Comparison of ENCODE assay signal across 8 mouse cellular contexts in genomic region chr5:114175596-114176171, GRCm38 (mm10). TPM values are rescaled to one million over a fixed set of nuclear protein-coding genes. Genes with fewer than 3 reads are reported as not detected.
DNase-seq lines count a peak whose midpoint lies in the region; ATAC-seq and TF ChIP-seq lines count a peak whose summit lies in the region.

No protein-coding gene starts in this region.

- H3K4me2 ChIP-seq in embryonic facial prominence, embryonic 14.5 days (ENCODE audit: low read depth, low read length), result peak overlapping the region; percentile 71
- H3K4me2 ChIP-seq in limb, embryonic 13.5 days (replicated peaks), result peak overlapping the region; percentile 80
- H3K4me2 ChIP-seq in midbrain, embryonic 15.5 days, result peak overlapping the region; percentile 63

- intact Hi-C loops in heart, adult 2 months (cut with DNase I), result loop anchor here (10.0 kb wide), 1 partner anchor 199 kb away; no protein-coding TSS in a partner anchor

- WGBS in bone marrow, adult 2 months, result under 1% methylated on average over 25 of the region's 26 CpGs
- WGBS in embryonic facial prominence, embryonic 14.5 days, result 0% methylated on average over 15 of the region's 26 CpGs
- WGBS in heart, adult 2 months, result 1% methylated on average over 26 of the region's 26 CpGs
- 1% methylated on average over 25 of the region's 26 CpGs for WGBS in kidney, adult 2 months
- 0% methylated on average over 26 of the region's 26 CpGs for WGBS in limb, embryonic 13.5 days
- under 1% methylated on average over 26 of the region's 26 CpGs for WGBS in midbrain, embryonic 15.5 days

- peak; percentile 96 for ATAC-seq in embryonic facial prominence, embryonic 14.5 days (ENCODE audit: low read depth)
- peak; percentile 96 for ATAC-seq in limb, embryonic 13.5 days (ENCODE audit: low FRiP score, low read depth)
- ATAC-seq in midbrain, embryonic 15.5 days (replicated peaks), result peak; percentile 42; the same call in 1 of the 2 replicates

- no peak overlapping the region; the same call in 1 of the 2 replicates for H3K27ac ChIP-seq in bone marrow, adult 2 months (ENCODE audit: control insufficient read depth, insufficient read depth, low read depth, low read length, poor library complexity)
- H3K27ac ChIP-seq in embryonic facial prominence, embryonic 14.5 days (replicated peaks; ENCODE audit: low read depth, low read length), result no peak overlapping the region
- H3K27ac ChIP-seq in heart, adult 2 months, result peak overlapping the region; percentile 94
- H3K27ac ChIP-seq in kidney, adult 2 months (ENCODE audit: insufficient read depth, low read depth, low read length), result peak overlapping the region; percentile 84
- no peak overlapping the region for H3K27ac ChIP-seq in limb, embryonic 13.5 days
- no peak overlapping the region for H3K27ac ChIP-seq in midbrain, embryonic 15.5 days

- TF ChIP-seq POLR2A in bone marrow, adult 2 months (IDR thresholded peaks at IDR 0.05; ENCODE audit: borderline replicate concordance, control insufficient read depth, low read depth, low read length), result no peak
- TF ChIP-seq POLR2A in heart, adult 2 months (IDR thresholded peaks at IDR 0.05; ENCODE audit: insufficient read depth, low read depth, low read length), result peak; percentile 98
- peak; percentile 55 for TF ChIP-seq POLR2A in kidney, adult 2 months (IDR thresholded peaks at IDR 0.05; ENCODE audit: low read depth, low read length)

- TF ChIP-seq CTCF in bone marrow, adult 2 months (IDR thresholded peaks at IDR 0.05; ENCODE audit: control insufficient read depth, insufficient read depth, low read length), result no peak
- peak; percentile 42 for TF ChIP-seq CTCF in heart, adult 2 months (IDR thresholded peaks at IDR 0.05)
- no peak for TF ChIP-seq CTCF in kidney, adult 2 months (conservative IDR thresholded peaks at IDR 0.05; ENCODE audit: insufficient read depth, insufficient read length, low read depth, low read length)

- DNase-seq in A20 (ENCODE audit: low read depth, low spot score), result peak; percentile 99
- DNase-seq in embryonic facial prominence, embryonic 14.5 days (ENCODE audit: low spot score), result peak; percentile 95
- peak; percentile 97 for DNase-seq in heart, adult 2 months
- peak; percentile 98 for DNase-seq in kidney, adult 2 months
- peak; percentile 69 to 90 for DNase-seq in spleen, postnatal 10 days (ENCODE audit: low spot score in 2 of 2)

- peaks cover 4% of the 10 kb centered on the region for H3K4me1 ChIP-seq in bone marrow, adult 2 months (ENCODE audit: control insufficient read depth, insufficient read depth, low read length)
- H3K4me1 ChIP-seq in embryonic facial prominence, embryonic 14.5 days (ENCODE audit: control insufficient read depth, insufficient read depth, low read length), result peaks cover 3% of the 10 kb centered on the region; the same call in 1 of the 2 replicates
- peaks cover 23% of the 10 kb centered on the region for H3K4me1 ChIP-seq in heart, adult 2 months (ENCODE audit: control insufficient read depth, insufficient read depth, low read length)
- peaks cover 4% of the 10 kb centered on the region; the same call in 1 of the 2 replicates for H3K4me1 ChIP-seq in kidney, adult 2 months (ENCODE audit: control insufficient read depth, insufficient read depth, low read length)
- peaks cover 9% of the 10 kb centered on the region for H3K4me1 ChIP-seq in limb, embryonic 13.5 days
- H3K4me1 ChIP-seq in midbrain, embryonic 15.5 days, result peaks cover 12% of the 10 kb centered on the region

- TF ChIP-seq EP300 in heart, adult 2 months (IDR thresholded peaks at IDR 0.05; ENCODE audit: insufficient read depth, low read depth, low read length), result peak; percentile 76; the same call in 1 of the 2 replicates

- no peaks in the 10 kb centered on the region for H3K27me3 ChIP-seq in embryonic facial prominence, embryonic 14.5 days (replicated peaks; ENCODE audit: control insufficient read depth, insufficient read depth, low read length)
- H3K27me3 ChIP-seq in heart, adult 2 months (ENCODE audit: control insufficient read depth, insufficient read depth, low read length), result no peaks in the 10 kb centered on the region
- no peaks in the 10 kb centered on the region for H3K27me3 ChIP-seq in kidney, adult 2 months (replicated peaks; ENCODE audit: control insufficient read depth, insufficient read depth, low read length)
- H3K27me3 ChIP-seq in limb, embryonic 13.5 days, result peaks cover 8% of the 10 kb centered on the region
- peaks cover 13% of the 10 kb centered on the region for H3K27me3 ChIP-seq in midbrain, embryonic 15.5 days (replicated peaks)

- H3K4me3 ChIP-seq in bone marrow, adult 2 months (replicated peaks; ENCODE audit: control insufficient read depth, low read depth, low read length), result peak overlapping the region; percentile 62
- H3K4me3 ChIP-seq in embryonic facial prominence, embryonic 14.5 days (ENCODE audit: low read depth, low read length), result peak overlapping the region; percentile 51
- H3K4me3 ChIP-seq in heart, adult 2 months, result peak overlapping the region; percentile 60
- H3K4me3 ChIP-seq in kidney, adult 2 months (ENCODE audit: insufficient read depth, low read depth, low read length), result peak overlapping the region; percentile 75
- peak overlapping the region; percentile 53 for H3K4me3 ChIP-seq in limb, embryonic 13.5 days
- peak overlapping the region; percentile 34 for H3K4me3 ChIP-seq in midbrain, embryonic 15.5 days

- no peaks in the 10 kb centered on the region for H3K36me3 ChIP-seq in embryonic facial prominence, embryonic 14.5 days (ENCODE audit: control insufficient read depth, insufficient read depth, low read length)
- H3K36me3 ChIP-seq in heart, adult 2 months (ENCODE audit: control insufficient read depth, insufficient read depth, low read length), result peaks cover 6% of the 10 kb centered on the region
- no peaks in the 10 kb centered on the region for H3K36me3 ChIP-seq in kidney, adult 2 months (ENCODE audit: control insufficient read depth, insufficient read depth, low read length)
- no peaks in the 10 kb centered on the region for H3K36me3 ChIP-seq in limb, embryonic 13.5 days
- no peaks in the 10 kb centered on the region for H3K36me3 ChIP-seq in midbrain, embryonic 15.5 days (replicated peaks)

- no peaks in the 10 kb centered on the region for H3K9me3 ChIP-seq in embryonic facial prominence, embryonic 14.5 days (ENCODE audit: control insufficient read depth, low read length)
- H3K9me3 ChIP-seq in limb, embryonic 13.5 days, result no peaks in the 10 kb centered on the region; the same call in 1 of the 2 replicates
- H3K9me3 ChIP-seq in midbrain, embryonic 15.5 days, result no peaks in the 10 kb centered on the region

- 0 out of 2 replicates have a peak, but pooled peaks cover 2% of the 10 kb centered on the region for H3K79me2 ChIP-seq in heart, adult 2 months (replicated peaks; ENCODE audit: control insufficient read depth, insufficient read depth, low read length)

- H3K9ac ChIP-seq in embryonic facial prominence, embryonic 14.5 days (ENCODE audit: low read depth, low read length), result peak overlapping the region; percentile 59
- H3K9ac ChIP-seq in heart, adult 2 months (ENCODE audit: low read depth, low read length), result peak overlapping the region; percentile 86
- peak overlapping the region; percentile 53 for H3K9ac ChIP-seq in limb, embryonic 13.5 days
- H3K9ac ChIP-seq in midbrain, embryonic 15.5 days, result 0 out of 2 replicates have a peak overlapping the region, but pooled peaks have one; percentile 26

RNA-seq across cellular contexts. Expression of gene Acacb, which starts 29.3 kb away (rescaled TPM):
- polyA plus RNA-seq in bone marrow, adult 2 months (2011; ENCODE audit: insufficient read depth, insufficient read length, low replicate concordance, missing spikeins), result 0.67 and 1.7 TPM in 2 replicates
- polyA plus RNA-seq in embryonic facial prominence, embryonic 14.5 days (2014; fragmentation: Nextera tagmentation; extraction: Ambion mirVana), result 2.3 and 2.4 TPM in 2 replicates
- 100 to 1,000 TPM; 205 to 251 TPM for total RNA-seq in heart, adult 2 months (2021)
- polyA plus RNA-seq in heart, adult 2 months (2012; rRNA removed), result 105 and 141 TPM in 2 replicates
- 34.5 and 36.6 TPM in 2 replicates for polyA plus RNA-seq in kidney, adult 2 months (2012; rRNA removed)
- 4.3 and 5.0 TPM in 2 replicates for polyA plus RNA-seq in limb, embryonic 13.5 days (2015; fragmentation: Nextera tagmentation; extraction: Ambion mirVana)
- 5.0 and 5.8 TPM in 2 replicates for polyA plus RNA-seq in midbrain, embryonic 15.5 days (2015; fragmentation: Nextera tagmentation; extraction: Ambion mirVana)

RNA-seq across cellular contexts. Expression of gene Ung, which starts 45.5 kb away (rescaled TPM):
- polyA plus RNA-seq in bone marrow, adult 2 months (2011; ENCODE audit: insufficient read depth, insufficient read length, low replicate concordance, missing spikeins), result 7.0 and 29.5 TPM in 2 replicates
- 20.4 and 22.7 TPM in 2 replicates for polyA plus RNA-seq in embryonic facial prominence, embryonic 14.5 days (2014; fragmentation: Nextera tagmentation; extraction: Ambion mirVana)
- 10 to 100 TPM; 27.1 to 32.1 TPM for total RNA-seq in heart, adult 2 months (2021)
- polyA plus RNA-seq in heart, adult 2 months (2012; rRNA removed), result 24.4 and 28.3 TPM in 2 replicates
- 2.6 and 3.7 TPM in 2 replicates for polyA plus RNA-seq in kidney, adult 2 months (2012; rRNA removed)
- polyA plus RNA-seq in limb, embryonic 13.5 days (2015; fragmentation: Nextera tagmentation; extraction: Ambion mirVana), result 46.9 and 48.3 TPM in 2 replicates
- polyA plus RNA-seq in midbrain, embryonic 15.5 days (2015; fragmentation: Nextera tagmentation; extraction: Ambion mirVana), result 8.5 and 9.7 TPM in 2 replicates

RNA-seq across cellular contexts. Expression of gene Alkbh2, which starts 47.7 kb away (rescaled TPM):
- polyA plus RNA-seq in bone marrow, adult 2 months (2011; ENCODE audit: insufficient read depth, insufficient read length, low replicate concordance, missing spikeins), result 3.1 and 8.0 TPM in 2 replicates
- 8.6 and 10.0 TPM in 2 replicates for polyA plus RNA-seq in embryonic facial prominence, embryonic 14.5 days (2014; fragmentation: Nextera tagmentation; extraction: Ambion mirVana)
- total RNA-seq in heart, adult 2 months (2021), result 1 to 10 TPM; 1.6 to 2.0 TPM
- polyA plus RNA-seq in heart, adult 2 months (2012; rRNA removed), result 3.0 and 3.1 TPM in 2 replicates
- polyA plus RNA-seq in kidney, adult 2 months (2012; rRNA removed), result 8.4 and 9.6 TPM in 2 replicates
- polyA plus RNA-seq in limb, embryonic 13.5 days (2015; fragmentation: Nextera tagmentation; extraction: Ambion mirVana), result 10.8 and 11.9 TPM in 2 replicates
- polyA plus RNA-seq in midbrain, embryonic 15.5 days (2015; fragmentation: Nextera tagmentation; extraction: Ambion mirVana), result 5.3 and 6.9 TPM in 2 replicates

Comparison
In these comparisons a context has a peak if more than half of its experiments do, and no peak if none do; other contexts are left out.
1. H3K27ac ChIP-seq: peak in heart, adult 2 months (single experiment) and kidney, adult 2 months (single experiment); none in bone marrow, adult 2 months (single experiment), embryonic facial prominence, embryonic 14.5 days (single experiment), limb, embryonic 13.5 days (single experiment) and midbrain, embryonic 15.5 days (single experiment).
2. ATAC-seq: peak in every context shown above with its lines; median percentile 96 in embryonic facial prominence, embryonic 14.5 days; 96 in limb, embryonic 13.5 days; 42 in midbrain, embryonic 15.5 days.
3. H3K9ac ChIP-seq: peak in every context shown above with its lines; median percentile 86 in heart, adult 2 months; 59 in embryonic facial prominence, embryonic 14.5 days; 53 in limb, embryonic 13.5 days; 26 in midbrain, embryonic 15.5 days.
4. Peak in every context shown above with its lines, with median percentiles within 50 percentile points of each other: DNase-seq, H3K4me3 ChIP-seq and H3K4me2 ChIP-seq.